10 mouse cellular contexts compared by ENCODE assay signal in genomic region chr2:168677650-168678049, GRCm38 (mm10).
DNase-seq lines count a peak whose midpoint lies in the region; ATAC-seq lines count a peak whose summit lies in the region.
"Had no signal": no experiment of that assay in that cellular context is flagged by ENCODE, and none has a peak within 500 bp of the region (broad histone marks: within the 10 kb centered on the region; RNA-seq: fewer than 3 reads in every experiment).

No protein-coding gene starts in this region.

- H3K4me2 ChIP-seq in hindbrain, embryonic 15.5 days, result no peak overlapping the region
- H3K4me2 ChIP-seq in neural tube, embryonic 12.5 days (replicated peaks), result no peak overlapping the region
- H3K4me2 ChIP-seq: heart, embryonic 11.5 days; limb, embryonic 15.5 days had no signal

- peaks cover 23% of the 10 kb centered on the region for H3K4me1 ChIP-seq in hindbrain, embryonic 15.5 days (replicated peaks)
- H3K4me1 ChIP-seq in neural tube, embryonic 12.5 days, result peaks cover 11% of the 10 kb centered on the region
- H3K4me1 ChIP-seq: limb, embryonic 15.5 days had no signal

- H3K4me3 ChIP-seq in hindbrain, embryonic 15.5 days, result no peak overlapping the region
- H3K4me3 ChIP-seq in neural tube, embryonic 12.5 days, result no peak overlapping the region
- H3K4me3 ChIP-seq: limb, embryonic 15.5 days had no signal

- peaks cover 40% of the 10 kb centered on the region for H3K36me3 ChIP-seq in hindbrain, embryonic 15.5 days
- peaks cover 65% of the 10 kb centered on the region for H3K36me3 ChIP-seq in neural tube, embryonic 12.5 days

- peak; percentile 36 for DNase-seq in embryo, embryonic 10 days (ENCODE audit: low spot score)
- DNase-seq in embryo, embryonic 9.5 days (ENCODE audit: extremely low spot score), result no peak
- peak; percentile 55 for DNase-seq in embryo, embryonic 11 days
- DNase-seq in frontal cortex, postnatal 25 days (ENCODE audit: low spot score in 2 of 2), result no peak
- no peak for DNase-seq in layer of hippocampus, adult 9-10 months (ENCODE audit: low spot score)

- H3K9ac ChIP-seq in hindbrain, embryonic 15.5 days, result no peak overlapping the region
- no peak overlapping the region for H3K9ac ChIP-seq in neural tube, embryonic 12.5 days
- H3K9ac ChIP-seq: limb, embryonic 15.5 days had no signal

- no peaks in the 10 kb centered on the region for H3K27me3 ChIP-seq in hindbrain, embryonic 15.5 days
- no peaks in the 10 kb centered on the region for H3K27me3 ChIP-seq in neural tube, embryonic 12.5 days (replicated peaks)
- H3K27me3 ChIP-seq: limb, embryonic 15.5 days had no signal

- peak; percentile 59 for ATAC-seq in hindbrain, embryonic 15.5 days (ENCODE audit: low FRiP score, low read depth)
- ATAC-seq in neural tube, embryonic 12.5 days (ENCODE audit: low FRiP score, low read depth), result peak; percentile 71
- no peak for ATAC-seq in megakaryocyte-erythroid progenitor cell, adult 5-6 weeks (replicated peaks; ENCODE audit: low FRiP score, low TSS enrichment, poor library complexity, severe bottlenecking)

- H3K9me3 ChIP-seq in hindbrain, embryonic 15.5 days, result no peaks in the 10 kb centered on the region
- H3K9me3 ChIP-seq in neural tube, embryonic 12.5 days, result no peaks in the 10 kb centered on the region
- H3K9me3 ChIP-seq: limb, embryonic 15.5 days had no signal

- 24% methylated on average over 9 of the region's 9 CpGs for WGBS in hindbrain, embryonic 15.5 days
- 40% methylated on average over 9 of the region's 9 CpGs for WGBS in neural tube, embryonic 12.5 days

- peak overlapping the region; percentile 85 for H3K27ac ChIP-seq in hindbrain, embryonic 15.5 days (replicated peaks)
- peak overlapping the region; percentile 57; the same call in 1 of the 2 replicates for H3K27ac ChIP-seq in neural tube, embryonic 12.5 days
- H3K27ac ChIP-seq: limb, embryonic 15.5 days had no signal

Comparison
In these comparisons a context has a peak if more than half of its experiments do, and no peak if none do; other contexts are left out.
1. DNase-seq: peak in embryo, embryonic 10 days (single experiment) and embryo, embryonic 11 days (single experiment); none in embryo, embryonic 9.5 days (single experiment), frontal cortex, postnatal 25 days (0 of 2) and layer of hippocampus, adult 9-10 months (single experiment).